Mouse (Mus musculus) cerebellum, adult 2 months (tissue): ENCODE results near the gene Actl6b.

Source experiments
- CTCF ChIP-seq: fragments of 200-500 bp; IDR thresholded peaks from 2 replicates; pipeline ENCODE4 v1.5.1; 2011; ENCODE audit warnings: low read depth, mild to moderate bottlenecking, control low read depth, low read length, moderate library complexity, borderline replicate concordance; ENCODE audit not compliant: insufficient read depth
- POLR2A ChIP-seq: fragments of 200-500 bp; IDR thresholded peaks from 2 replicates; pipeline ENCODE4 v1.6.1; 2011; ENCODE audit warnings: low read length, control low read depth, borderline replicate concordance; ENCODE audit not compliant: insufficient read depth

DNA sequence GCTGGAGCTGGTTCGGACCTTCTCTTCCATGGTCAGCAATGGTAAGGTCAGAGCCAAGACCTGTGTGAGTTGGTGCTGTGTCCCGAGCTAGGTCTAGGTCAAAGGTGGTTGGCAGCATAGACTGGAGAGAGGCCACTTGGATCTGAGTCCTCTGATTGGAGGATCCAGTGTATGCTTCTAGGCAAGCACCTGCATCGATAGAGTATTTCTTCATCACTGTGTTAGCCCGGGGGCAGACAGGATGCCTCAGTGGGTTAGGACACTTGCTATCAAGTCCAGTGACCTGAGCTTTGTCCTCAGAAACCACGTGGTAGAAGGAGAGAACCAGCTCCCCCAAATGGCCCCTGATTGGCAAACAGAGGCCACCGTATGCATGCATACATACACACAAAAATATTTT is 26.9 kb downstream of the Actl6b start:
- no peak for TF ChIP-seq CTCF
- TF ChIP-seq POLR2A: no peak
